9 mouse cellular contexts compared by ENCODE assay signal in the genomic region with DNA sequence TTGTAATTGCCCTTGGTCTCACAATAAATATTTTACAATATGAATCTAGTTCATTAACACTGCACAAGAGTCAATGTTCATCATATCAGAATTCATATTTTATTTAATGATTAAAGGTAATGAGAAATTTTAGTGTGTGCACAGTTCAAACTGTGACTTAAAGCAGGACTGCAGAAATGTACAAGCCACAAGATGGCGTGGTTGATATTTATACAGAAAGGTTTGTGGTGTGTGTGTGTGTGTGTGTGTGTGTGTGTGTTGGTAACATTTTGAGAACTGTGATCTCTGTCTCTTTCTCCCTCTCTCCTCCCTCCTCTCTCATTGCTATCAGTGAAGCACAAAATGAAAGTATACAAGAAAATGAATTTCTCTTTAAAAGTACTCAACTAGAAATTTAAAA. TPM values are rescaled to one million over a fixed set of nuclear protein-coding genes. Genes with fewer than 3 reads are reported as not detected.
A peak's percentile ranks its signal among the peaks of the same experiment; 100 is the strongest.
DNase-seq lines count a peak whose midpoint lies in the region; ATAC-seq lines count a peak whose summit lies in the region.
"Had no signal": no experiment of that assay in that cellular context is flagged by ENCODE, and none has a peak within 500 bp of the region (broad histone marks: within the 10 kb centered on the region; RNA-seq: fewer than 3 reads in every experiment).

No protein-coding gene starts in this region.

- H3K27ac ChIP-seq in midbrain, embryonic 11.5 days (ENCODE audit: low read depth, low read length), result no peak overlapping the region
- H3K27ac ChIP-seq in midbrain, embryonic 13.5 days, result no peak overlapping the region
- no peak overlapping the region for H3K27ac ChIP-seq in embryonic facial prominence, embryonic 14.5 days (replicated peaks; ENCODE audit: low read depth, low read length)
- no peak overlapping the region for H3K27ac ChIP-seq in midbrain, embryonic 15.5 days
- H3K27ac ChIP-seq: embryonic facial prominence, embryonic 13.5 days had no signal

- DNase-seq in adrenal gland, adult 2 months, result peak; percentile 11
- no peak for DNase-seq in adrenal gland, postnatal 4 days (ENCODE audit: low spot score in 2 of 2)
- peak; percentile 86 for DNase-seq in midbrain, embryonic 11.5 days (ENCODE audit: low spot score, missing footprints)
- DNase-seq in embryonic facial prominence, embryonic 14.5 days (ENCODE audit: low spot score), result peak; percentile 73
- no peak for DNase-seq in heart, postnatal 25 days (ENCODE audit: low spot score)
- DNase-seq in heart, adult 8-10 months (ENCODE audit: low spot score), result no peak

- ATAC-seq in midbrain, embryonic 11.5 days (ENCODE audit: low FRiP score), result peak; percentile 68; the same call in 1 of the 2 replicates
- ATAC-seq in midbrain, embryonic 13.5 days, result no peak
- no peak for ATAC-seq in embryonic facial prominence, embryonic 14.5 days (ENCODE audit: low read depth)
- peak; percentile 52; the same call in 1 of the 2 replicates for ATAC-seq in midbrain, embryonic 15.5 days (replicated peaks)

- no peaks in the 10 kb centered on the region for H3K36me3 ChIP-seq in midbrain, embryonic 11.5 days (ENCODE audit: control insufficient read depth, insufficient read depth, low read length)
- H3K36me3 ChIP-seq in midbrain, embryonic 13.5 days, result no peaks in the 10 kb centered on the region
- no peaks in the 10 kb centered on the region for H3K36me3 ChIP-seq in embryonic facial prominence, embryonic 14.5 days (ENCODE audit: control insufficient read depth, insufficient read depth, low read length)
- no peaks in the 10 kb centered on the region for H3K36me3 ChIP-seq in midbrain, embryonic 15.5 days (replicated peaks)
- H3K36me3 ChIP-seq: embryonic facial prominence, embryonic 13.5 days had no signal

- no peak overlapping the region for H3K9ac ChIP-seq in midbrain, embryonic 11.5 days (ENCODE audit: low read length)
- H3K9ac ChIP-seq in midbrain, embryonic 13.5 days (replicated peaks), result no peak overlapping the region
- no peak overlapping the region for H3K9ac ChIP-seq in embryonic facial prominence, embryonic 14.5 days (ENCODE audit: low read depth, low read length)
- H3K9ac ChIP-seq in midbrain, embryonic 15.5 days, result no peak overlapping the region
- H3K9ac ChIP-seq: embryonic facial prominence, embryonic 13.5 days had no signal

- H3K4me2 ChIP-seq in midbrain, embryonic 11.5 days, result no peak overlapping the region
- no peak overlapping the region for H3K4me2 ChIP-seq in midbrain, embryonic 13.5 days (replicated peaks)
- no peak overlapping the region for H3K4me2 ChIP-seq in embryonic facial prominence, embryonic 14.5 days (ENCODE audit: low read depth, low read length)
- no peak overlapping the region for H3K4me2 ChIP-seq in midbrain, embryonic 15.5 days
- H3K4me2 ChIP-seq: embryonic facial prominence, embryonic 13.5 days had no signal

- intact Hi-C loops in heart, postnatal 25 days (cut with DNase I), result no loop called here

- 43% methylated on average over 1 of the region's 1 CpGs for WGBS in midbrain, embryonic 11.5 days
- WGBS in midbrain, embryonic 13.5 days, result 48% methylated on average over 1 of the region's 1 CpGs
- WGBS in embryonic facial prominence, embryonic 14.5 days, result 50% methylated on average over 1 of the region's 1 CpGs
- 48% methylated on average over 1 of the region's 1 CpGs for WGBS in midbrain, embryonic 15.5 days

- H3K9me3 ChIP-seq in midbrain, embryonic 11.5 days (ENCODE audit: control insufficient read depth, low read length), result no peaks in the 10 kb centered on the region
- H3K9me3 ChIP-seq in midbrain, embryonic 13.5 days, result no peaks in the 10 kb centered on the region
- no peaks in the 10 kb centered on the region for H3K9me3 ChIP-seq in embryonic facial prominence, embryonic 14.5 days (ENCODE audit: control insufficient read depth, low read length)
- H3K9me3 ChIP-seq in midbrain, embryonic 15.5 days, result no peaks in the 10 kb centered on the region
- H3K9me3 ChIP-seq: embryonic facial prominence, embryonic 13.5 days had no signal

- no peaks in the 10 kb centered on the region for H3K27me3 ChIP-seq in midbrain, embryonic 11.5 days (ENCODE audit: control insufficient read depth, insufficient read depth, low read length)
- H3K27me3 ChIP-seq in midbrain, embryonic 13.5 days, result no peaks in the 10 kb centered on the region
- no peaks in the 10 kb centered on the region for H3K27me3 ChIP-seq in embryonic facial prominence, embryonic 14.5 days (replicated peaks; ENCODE audit: control insufficient read depth, insufficient read depth, low read length)
- H3K27me3 ChIP-seq in midbrain, embryonic 15.5 days (replicated peaks), result no peaks in the 10 kb centered on the region
- H3K27me3 ChIP-seq: embryonic facial prominence, embryonic 13.5 days had no signal

- no peak overlapping the region for H3K4me3 ChIP-seq in midbrain, embryonic 11.5 days (ENCODE audit: low read depth, low read length)
- no peak overlapping the region for H3K4me3 ChIP-seq in midbrain, embryonic 13.5 days (replicated peaks)
- H3K4me3 ChIP-seq in embryonic facial prominence, embryonic 14.5 days (ENCODE audit: low read depth, low read length), result no peak overlapping the region
- H3K4me3 ChIP-seq in midbrain, embryonic 15.5 days, result no peak overlapping the region
- H3K4me3 ChIP-seq: embryonic facial prominence, embryonic 13.5 days had no signal

- H3K4me1 ChIP-seq in midbrain, embryonic 11.5 days (ENCODE audit: control insufficient read depth, insufficient read depth, low read length), result no peaks in the 10 kb centered on the region
- H3K4me1 ChIP-seq in midbrain, embryonic 13.5 days (replicated peaks), result no peaks in the 10 kb centered on the region
- H3K4me1 ChIP-seq in embryonic facial prominence, embryonic 14.5 days (ENCODE audit: control insufficient read depth, insufficient read depth, low read length), result no peaks in the 10 kb centered on the region
- H3K4me1 ChIP-seq in midbrain, embryonic 15.5 days, result no peaks in the 10 kb centered on the region
- H3K4me1 ChIP-seq: embryonic facial prominence, embryonic 13.5 days had no signal

RNA-seq across cellular contexts. Expression of a gene that starts 22.5 kb away (rescaled TPM):
- 10 to 100 TPM; 60.4 to 69.3 TPM for total RNA-seq in adrenal gland, adult 2 months (2021)
- polyA plus RNA-seq in adrenal gland, adult 2 months (2012; rRNA removed), result 5.6 and 10.7 TPM in 2 replicates
- total RNA-seq in adrenal gland, postnatal 4 days (2021), result 10 to 100 TPM; 70.7 to 71.7 TPM
- 58.1 and 61.0 TPM in 2 replicates for polyA plus RNA-seq in midbrain, embryonic 11.5 days (2014; fragmentation: Nextera tagmentation; extraction: Ambion mirVana)
- 59.4 and 64.7 TPM in 2 replicates for polyA plus RNA-seq in midbrain, embryonic 13.5 days (2015; fragmentation: Nextera tagmentation; extraction: Ambion mirVana)
- 42.0 and 50.3 TPM in 2 replicates for polyA plus RNA-seq in embryonic facial prominence, embryonic 14.5 days (2014; fragmentation: Nextera tagmentation; extraction: Ambion mirVana)
- polyA plus RNA-seq in midbrain, embryonic 15.5 days (2015; fragmentation: Nextera tagmentation; extraction: Ambion mirVana), result 59.7 and 61.0 TPM in 2 replicates
- total RNA-seq in heart, postnatal 25 days (2021), result 10 to 100 TPM; 37.9 to 45.5 TPM
- 10 to 100 TPM; 47.7 to 62.5 (median 52.1) TPM for total RNA-seq in heart, adult 8-10 months (2022)

RNA-seq across cellular contexts. Expression of a gene that starts 53.4 kb away (rescaled TPM):
- 10 to 100 TPM; 52.1 to 52.7 TPM for total RNA-seq in adrenal gland, adult 2 months (2021)
- 4.9 and 14.0 TPM in 2 replicates for polyA plus RNA-seq in adrenal gland, adult 2 months (2012; rRNA removed)
- total RNA-seq in adrenal gland, postnatal 4 days (2021), result 10 to 100 TPM; 65.1 to 67.3 TPM
- polyA plus RNA-seq in midbrain, embryonic 11.5 days (2014; fragmentation: Nextera tagmentation; extraction: Ambion mirVana), result 79.8 and 94.0 TPM in 2 replicates
- 67.1 and 68.5 TPM in 2 replicates for polyA plus RNA-seq in midbrain, embryonic 13.5 days (2015; fragmentation: Nextera tagmentation; extraction: Ambion mirVana)
- 58.7 and 65.7 TPM in 2 replicates for polyA plus RNA-seq in embryonic facial prominence, embryonic 14.5 days (2014; fragmentation: Nextera tagmentation; extraction: Ambion mirVana)
- 55.8 and 59.5 TPM in 2 replicates for polyA plus RNA-seq in midbrain, embryonic 15.5 days (2015; fragmentation: Nextera tagmentation; extraction: Ambion mirVana)
- 10 to 100 TPM; 29.5 to 32.6 TPM for total RNA-seq in heart, postnatal 25 days (2021)
- total RNA-seq in heart, adult 8-10 months (2022), result 10 to 100 TPM; 28.5 to 35.1 (median 33.0) TPM

Comparison
In these comparisons a context has a peak if more than half of its experiments do, and no peak if none do; other contexts are left out.
1. DNase-seq: peak in adrenal gland, adult 2 months (single experiment), midbrain, embryonic 11.5 days (single experiment) and embryonic facial prominence, embryonic 14.5 days (single experiment); none in adrenal gland, postnatal 4 days (0 of 2), heart, postnatal 25 days (single experiment) and heart, adult 8-10 months (single experiment).
2. ATAC-seq: peak in midbrain, embryonic 11.5 days (single experiment) and midbrain, embryonic 15.5 days (single experiment); none in midbrain, embryonic 13.5 days (single experiment) and embryonic facial prominence, embryonic 14.5 days (single experiment).